Mouse (Mus musculus) embryonic facial prominence, embryonic 11.5 days (tissue): Measurements from ENCODE around the gene Pou6f2. TPM values are rescaled to one million over a fixed set of nuclear protein-coding genes. Genes with fewer than 3 reads are reported as not detected.

Experiments
- ATAC-seq: fragments of 200-750 bp; cut with Nextera tagmentation; replicated peaks from 2 replicates; pipeline ENCODE4 v1.8.0; 2017; ENCODE audit warnings: low read depth; ENCODE audit not compliant: insufficient number of reproducible peaks, low FRiP score, low TSS enrichment
- DNase-seq: peaks from one replicate; pipeline ENCODE4 v3.0.0-alpha.2; 2015; ENCODE audit warnings: low spot score
- H3K27ac ChIP-seq: fragments of 300-500 bp; sonication (generic); replicated peaks from 2 replicates; pipeline ENCODE4 v1.5.1; 2014; ENCODE audit warnings: mild to moderate bottlenecking, low read depth, low read length, control low read depth
- H3K27me3 ChIP-seq: fragments of 300-500 bp; sonication (generic); 2 replicates; pipeline ENCODE4 v1.6.1; 2014; ENCODE audit warnings: mild to moderate bottlenecking, low read length, moderate library complexity, mixed read lengths; ENCODE audit not compliant: control insufficient read depth, insufficient read depth
- H3K36me3 ChIP-seq: fragments of 300-500 bp; sonication (generic); replicated peaks from 2 replicates; pipeline ENCODE4 v1.6.1; 2014; ENCODE audit warnings: low read depth, mild to moderate bottlenecking, low read length, moderate library complexity, mixed read lengths; ENCODE audit not compliant: control insufficient read depth, insufficient read depth
- H3K4me1 ChIP-seq: fragments of 300-500 bp; sonication (generic); 2 replicates; pipeline ENCODE4 v1.6.1; 2014; ENCODE audit warnings: low read length, mixed read lengths; ENCODE audit not compliant: control insufficient read depth, insufficient read depth
- H3K4me2 ChIP-seq: fragments of 300-500 bp; sonication (generic); 2 replicates; pipeline ENCODE4 v1.6.1; 2014; ENCODE audit warnings: low read depth, mild to moderate bottlenecking, control low read depth, low read length, moderate library complexity
- H3K4me3 ChIP-seq: fragments of 300-500 bp; sonication (generic); 2 replicates; pipeline ENCODE4 v1.5.1; 2014; ENCODE audit warnings: low read depth, low read length, control low read depth
- H3K9ac ChIP-seq: fragments of 300-500 bp; sonication (generic); replicated peaks from 2 replicates; pipeline ENCODE4 v1.6.1; 2014; ENCODE audit warnings: mild to moderate bottlenecking, control low read depth, low read length
- H3K9me3 ChIP-seq: fragments of 300-500 bp; sonication (generic); replicated peaks from 2 replicates; pipeline ENCODE4 v1.6.1; 2016; ENCODE audit warnings: mild to moderate bottlenecking, low read length, inconsistent platforms, mixed read lengths; ENCODE audit not compliant: control insufficient read depth
- WGBS: fragments of 180-500 bp; shearing (Covaris S2); extraction: QIAGEN DNeasy Blood & Tissue Kit; methylation state at CpG from one replicate; pipeline ENCODE4 v1.1.7; 2014; 5-methylcytosine and 5-hydroxymethylcytosine counted together
- polyA plus RNA-seq: library from polyadenylated mRNA; unstranded; fragments of >200 nt; fragmentation: Nextera tagmentation; extraction: Ambion mirVana; gene quantifications from 2 replicates; pipeline ENCODE4 v1.2.1, GENCODE M21; 2014

Gene Pou6f2
- polyA plus RNA-seq, 1 experiment from 2014 or later, result 1.0 TPM

GRCm38 (mm10) chr13:18332596-18332995 is 64.9 kb downstream of the Pou6f2 start:
- no peaks in the 10 kb centered on the region for H3K4me1 ChIP-seq

DNA sequence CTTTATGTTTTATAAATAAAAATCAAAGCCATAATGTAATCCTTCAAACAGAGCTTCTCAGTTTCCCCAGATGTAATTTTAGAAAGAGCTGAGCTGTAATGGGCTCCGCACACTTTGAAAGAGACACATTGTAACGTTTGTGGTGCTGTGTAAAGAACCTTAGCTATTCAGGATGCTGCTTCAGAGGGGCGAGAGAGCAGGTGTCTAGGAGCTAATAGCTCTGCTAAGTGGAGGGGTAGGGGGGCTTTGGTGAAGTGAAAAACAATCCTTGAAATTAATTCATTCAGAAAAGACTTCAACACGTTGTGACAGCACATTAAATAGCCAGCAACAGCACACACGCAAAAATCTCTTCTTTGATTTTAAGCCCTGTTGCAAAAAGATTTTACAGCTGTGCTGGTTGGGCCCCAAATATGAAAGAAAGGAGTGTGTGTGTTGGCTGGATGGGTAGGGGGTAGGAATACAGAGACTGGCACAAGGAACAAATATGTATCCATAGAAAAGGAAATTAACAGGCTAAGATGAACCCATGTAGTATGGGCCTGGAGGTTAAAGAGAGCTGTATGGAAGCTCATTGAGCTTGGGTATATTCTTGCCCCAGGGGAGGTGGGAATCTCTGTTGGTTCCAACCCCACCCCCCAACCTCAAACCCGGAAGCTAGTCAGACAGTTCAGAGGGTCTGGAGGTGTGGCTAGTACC is 73.4 kb downstream of the Pou6f2 start:
- H3K4me2 ChIP-seq, result no peak overlapping the region
- no peaks in the 10 kb centered on the region for H3K9me3 ChIP-seq

More at GRCm38 (mm10) chr13:18332596-18332995, 64.9 kb downstream of the Pou6f2 start:
- Histone ChIP-seq H3K4me3 (no peak overlapping the region), H3K27ac (no peak overlapping the region), H3K9me3 (no peaks in the 10 kb centered on the region), H3K9ac (no peak overlapping the region), H3K36me3 (no peaks in the 10 kb centered on the region), H3K27me3 (no peaks in the 10 kb centered on the region), H3K4me2 (no peak overlapping the region)
- DNase-seq (no peak), ATAC-seq (no peak)
- WGBS, result 50% methylated on average over 1 of the region's 1 CpGs

DNA sequence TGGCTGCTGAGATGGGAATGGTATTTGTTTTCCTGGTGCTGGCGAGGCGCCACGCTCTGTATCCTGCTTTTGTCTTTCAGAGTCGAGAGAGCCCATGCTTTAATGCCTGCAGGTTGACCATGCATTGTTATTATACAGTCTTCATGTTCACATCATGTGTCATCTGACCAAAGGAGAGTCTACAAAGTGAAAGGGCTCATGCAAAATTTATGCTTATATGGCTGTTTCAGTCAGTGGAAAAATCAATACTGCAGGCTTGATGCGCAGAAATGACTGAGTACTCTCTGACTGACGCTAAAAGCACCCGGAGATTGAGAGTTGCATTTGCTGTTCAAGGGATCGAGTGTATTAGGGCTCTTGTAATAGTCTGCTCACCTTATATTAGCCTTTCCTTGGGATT is 74.1 kb downstream of the Pou6f2 start:
- no peak overlapping the region for H3K4me2 ChIP-seq
- H3K36me3 ChIP-seq, result no peaks in the 10 kb centered on the region
- H3K27me3 ChIP-seq, result no peaks in the 10 kb centered on the region
- no peaks in the 10 kb centered on the region for H3K4me1 ChIP-seq
- H3K9ac ChIP-seq, result no peak overlapping the region
- no peak overlapping the region for H3K27ac ChIP-seq
- H3K9me3 ChIP-seq, result no peaks in the 10 kb centered on the region
- DNase-seq (no peak), ATAC-seq (no peak; the same call in 1 of the 2 replicates)
- WGBS, result 76% methylated on average over 8 of the region's 8 CpGs
- H3K4me3 ChIP-seq, result no peak overlapping the region

More for the DNA sequence above, 73.4 kb downstream of the Pou6f2 start:
- 58% methylated on average over 6 of the region's 6 CpGs for WGBS
- H3K4me3 ChIP-seq, result no peak overlapping the region
- no peak overlapping the region for H3K9ac ChIP-seq
- DNase-seq (no peak), ATAC-seq (peak; percentile 48; the same call in 1 of the 2 replicates)
- no peaks in the 10 kb centered on the region for H3K27me3 ChIP-seq
- H3K27ac ChIP-seq, result no peak overlapping the region
- no peaks in the 10 kb centered on the region for H3K4me1 ChIP-seq
- no peaks in the 10 kb centered on the region for H3K36me3 ChIP-seq

DNA sequence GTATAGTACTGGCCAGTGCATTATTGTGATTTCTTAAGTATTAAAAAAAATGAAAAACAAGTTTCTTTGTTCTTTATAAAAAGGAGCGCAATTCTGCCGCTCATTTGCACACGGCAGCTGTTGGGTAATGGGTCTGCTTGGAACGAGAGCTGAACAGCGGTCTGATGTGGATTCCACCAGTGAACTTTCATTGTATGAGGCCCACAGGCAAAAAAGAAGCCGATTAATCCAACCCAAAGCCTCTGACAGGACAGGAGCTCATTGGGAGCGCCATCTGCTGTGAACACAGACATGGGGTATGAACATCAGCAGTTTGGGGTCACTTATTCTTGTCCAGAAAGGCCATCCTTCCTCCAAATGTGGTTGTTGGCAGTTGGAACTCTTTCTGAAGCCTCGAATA is 84.9 kb downstream of the Pou6f2 start:
- H3K9me3 ChIP-seq, result no peaks in the 10 kb centered on the region
- H3K27ac ChIP-seq, result no peak overlapping the region
- H3K4me3 ChIP-seq, result no peak overlapping the region
- H3K4me2 ChIP-seq, result no peak overlapping the region
- H3K4me1 ChIP-seq, result no peaks in the 10 kb centered on the region
- WGBS, result 77% methylated on average over 8 of the region's 8 CpGs
- no peaks in the 10 kb centered on the region for H3K27me3 ChIP-seq
- DNase-seq, result peak; percentile 4
- no peak overlapping the region for H3K9ac ChIP-seq
- H3K36me3 ChIP-seq, result no peaks in the 10 kb centered on the region
- ATAC-seq, result no peak

GRCm38 (mm10) chr13:18309024-18309423 is 88.5 kb downstream of the Pou6f2 start:
- no peak overlapping the region for H3K9ac ChIP-seq
- H3K27me3 ChIP-seq, result no peaks in the 10 kb centered on the region
- DNase-seq (no peak), ATAC-seq (no peak)
- 70% methylated on average over 7 of the region's 7 CpGs for WGBS
- H3K4me2 ChIP-seq, result no peak overlapping the region
- no peaks in the 10 kb centered on the region for H3K36me3 ChIP-seq
- no peaks in the 10 kb centered on the region for H3K9me3 ChIP-seq
- no peaks in the 10 kb centered on the region for H3K4me1 ChIP-seq
- H3K4me3 ChIP-seq, result no peak overlapping the region
- H3K27ac ChIP-seq, result no peak overlapping the region

DNA sequence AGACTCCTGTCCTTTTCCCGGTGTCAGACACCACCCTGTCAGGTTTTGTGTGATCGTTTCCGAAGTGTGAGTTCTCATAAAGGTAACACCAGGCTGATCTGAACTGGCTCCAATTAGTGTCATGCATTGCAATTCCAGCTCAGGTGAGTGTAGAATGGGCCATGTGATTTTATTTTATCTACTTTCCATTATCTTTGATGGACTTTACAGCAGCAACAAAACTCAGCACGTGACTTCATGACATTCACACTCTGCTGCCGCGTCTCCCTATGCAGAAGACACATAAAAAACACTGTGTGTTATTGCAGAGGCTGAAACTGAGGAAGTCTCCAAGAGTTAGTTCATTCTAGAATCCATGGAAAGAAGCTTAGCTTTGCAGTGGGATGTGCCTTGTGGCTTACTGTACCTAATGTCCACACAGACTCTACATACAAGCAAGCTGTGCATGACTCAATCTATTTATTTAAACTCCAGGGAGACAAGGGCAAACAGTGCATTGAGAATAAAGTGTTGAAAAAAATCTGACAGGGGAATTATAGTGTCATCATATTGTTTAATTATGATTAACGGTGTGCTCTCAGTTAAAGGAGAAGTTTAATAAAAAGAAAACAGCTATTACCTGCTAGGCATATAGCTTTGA is 90.9 kb downstream of the Pou6f2 start:
- Histone ChIP-seq H3K4me3 (no peak overlapping the region), H3K9ac (no peak overlapping the region), H3K27ac (no peak overlapping the region), H3K9me3 (no peaks in the 10 kb centered on the region), H3K36me3 (no peaks in the 10 kb centered on the region), H3K27me3 (no peaks in the 10 kb centered on the region), H3K4me1 (no peaks in the 10 kb centered on the region), H3K4me2 (no peak overlapping the region)
- ATAC-seq (no peak), DNase-seq (no peak)
- 89% methylated on average over 7 of the region's 7 CpGs for WGBS

DNA sequence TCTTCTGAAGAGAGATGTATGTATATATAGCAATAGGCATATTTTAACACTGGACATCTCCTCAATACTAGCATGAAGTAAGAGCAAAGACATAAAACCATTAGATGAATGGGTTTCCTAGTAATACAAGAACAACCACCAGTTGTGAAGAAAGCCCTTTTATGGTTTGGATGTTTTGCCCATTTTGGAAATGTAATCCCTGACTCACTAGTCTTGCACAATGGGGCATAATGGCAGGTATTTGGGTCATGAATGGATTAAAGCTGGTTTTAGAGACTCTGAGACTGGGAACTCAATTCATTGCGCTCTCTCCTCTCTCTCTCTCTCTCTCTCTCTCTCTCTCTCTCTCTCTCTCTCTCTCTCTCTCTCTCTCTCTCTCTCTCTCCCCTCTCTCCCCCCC is 97.5 kb downstream of the Pou6f2 start:
- no peaks in the 10 kb centered on the region for H3K4me1 ChIP-seq
- no peak overlapping the region for H3K27ac ChIP-seq
- DNase-seq, result no peak
- WGBS, result 94% methylated on average over 1 of the region's 1 CpGs
- H3K4me2 ChIP-seq, result no peak overlapping the region
- H3K4me3 ChIP-seq, result no peak overlapping the region
- ATAC-seq, result no peak
- no peak overlapping the region for H3K9ac ChIP-seq
- H3K36me3 ChIP-seq, result no peaks in the 10 kb centered on the region
- no peaks in the 10 kb centered on the region for H3K27me3 ChIP-seq
- H3K9me3 ChIP-seq, result no peaks in the 10 kb centered on the region

DNA sequence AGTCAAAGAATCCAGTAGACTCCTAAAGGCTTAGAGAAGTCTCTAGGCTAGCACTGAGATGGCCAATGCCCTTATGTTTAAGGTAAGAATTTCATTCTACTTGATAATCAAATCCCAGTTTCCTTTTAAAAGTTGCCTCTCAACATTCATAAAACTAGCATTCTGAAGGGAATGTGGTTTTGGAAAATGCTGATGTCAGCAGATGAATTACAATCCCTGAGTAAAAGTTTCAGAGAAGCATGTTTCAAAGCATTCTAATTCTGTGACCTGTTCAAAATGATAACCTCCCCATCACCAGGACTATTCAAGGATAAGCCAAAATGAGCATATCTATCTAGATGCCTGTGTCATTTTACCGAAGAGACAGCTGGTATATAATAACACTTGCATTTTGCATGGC is 104.0 kb downstream of the Pou6f2 start:
- no peak overlapping the region for H3K27ac ChIP-seq
- no peak overlapping the region for H3K4me3 ChIP-seq
- ATAC-seq (no peak), DNase-seq (no peak)
- no peak overlapping the region for H3K9ac ChIP-seq
- H3K9me3 ChIP-seq, result no peaks in the 10 kb centered on the region
- 98% methylated on average over 1 of the region's 1 CpGs for WGBS
- H3K4me1 ChIP-seq, result no peaks in the 10 kb centered on the region
- no peaks in the 10 kb centered on the region for H3K27me3 ChIP-seq
- H3K36me3 ChIP-seq, result no peaks in the 10 kb centered on the region
- H3K4me2 ChIP-seq, result no peak overlapping the region
